Mouse (Mus musculus): ENCODE results near the gene Trim46. TPM values are rescaled to one million over a fixed set of nuclear protein-coding genes. Genes with fewer than 3 reads are reported as not detected.

Gene Trim46
- total and polyA plus RNA-seq, 2 experiments from 2014 or later: 0.08 to 0.45 TPM

DNA sequence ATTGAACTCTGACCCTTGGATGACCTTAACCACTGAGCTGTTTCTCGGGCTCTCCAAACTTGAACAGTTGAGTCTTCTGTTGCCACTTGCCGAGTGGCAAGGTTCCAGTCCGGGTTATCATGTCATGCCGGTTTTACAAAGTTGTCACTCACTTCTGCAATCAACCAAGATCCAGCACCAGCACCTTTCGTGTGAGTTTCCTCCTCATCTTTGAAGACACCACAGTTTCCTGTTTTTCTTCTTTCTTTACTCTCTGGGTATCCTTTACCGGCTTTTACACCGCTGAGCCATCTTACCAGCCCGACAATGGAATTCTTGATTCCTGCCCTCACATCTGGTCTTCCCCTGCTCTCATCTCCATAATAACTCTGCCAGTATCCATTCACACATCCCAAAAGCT lies 55.7 kb downstream of the Trim46 start:
- no peaks in the 10 kb centered on the region for H3K36me3 ChIP-seq (replicated peaks; ENCODE audit: control insufficient read depth, insufficient read depth, low read length)
- WGBS: 66% methylated on average over 8 of the region's 8 CpGs
- TF ChIP-seq CTCF (IDR thresholded peaks at IDR 0.05; ENCODE audit: low read depth) (no peak), EP300 (IDR thresholded peaks at IDR 0.05; ENCODE audit: low read depth) (no peak)
- no peaks in the 10 kb centered on the region for H3K27me3 ChIP-seq (ENCODE audit: control insufficient read depth, insufficient read depth, low read length)
- H3K9ac ChIP-seq (replicated peaks; ENCODE audit: low read depth, low read length): no peak overlapping the region
- no peak for ATAC-seq (ENCODE audit: insufficient read depth, low read depth)
- H3K4me1 ChIP-seq (ENCODE audit: control insufficient read depth, insufficient read depth): 0 out of 2 replicates have a peak, but pooled peaks cover under 1% of the 10 kb centered on the region
- DNase-seq (ENCODE audit: low spot score): no peak
- no peak overlapping the region for H3K4me2 ChIP-seq (ENCODE audit: low read depth, low read length)
- peak overlapping the region; percentile 23; the same call in 1 of the 2 replicates for H3K27ac ChIP-seq (ENCODE audit: low read depth)
- H3K4me3 ChIP-seq (ENCODE audit: low read depth, low read length): no peak overlapping the region
- no peaks in the 10 kb centered on the region for H3K9me3 ChIP-seq (replicated peaks; ENCODE audit: control insufficient read depth, low read length)

DNA sequence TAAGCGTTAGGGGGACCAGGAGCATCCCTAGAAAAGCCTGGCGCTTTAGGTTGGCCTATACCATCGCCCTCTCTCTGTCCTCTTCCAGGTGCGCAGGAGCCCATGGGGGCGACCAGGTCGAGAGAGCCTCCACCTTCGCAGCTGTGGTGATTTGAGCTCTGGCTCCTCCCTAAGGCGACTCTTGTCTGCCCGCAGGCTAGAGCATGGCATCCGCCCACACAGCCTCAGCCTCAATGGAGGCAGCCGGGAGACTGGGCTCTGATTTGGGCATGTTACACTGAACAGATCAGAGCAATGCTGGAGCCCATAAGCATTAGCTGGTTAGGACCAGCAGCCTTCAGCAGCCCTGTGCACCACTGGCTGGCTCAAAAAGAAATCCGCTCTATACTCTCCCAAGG lies 57.6 kb downstream of the Trim46 start:
- Histone ChIP-seq H3K4me3 (ENCODE audit: low read depth, low read length) (no peak overlapping the region; the same call in 1 of the 2 replicates), H3K9ac (replicated peaks; ENCODE audit: low read depth, low read length) (no peak overlapping the region; the same call in 1 of the 2 replicates), H3K27ac (ENCODE audit: low read depth) (no peak overlapping the region), H3K4me1 (ENCODE audit: control insufficient read depth, insufficient read depth) (peaks cover 5% of the 10 kb centered on the region; the same call in 1 of the 2 replicates), H3K27me3 (ENCODE audit: control insufficient read depth, insufficient read depth, low read length) (no peaks in the 10 kb centered on the region), H3K36me3 (replicated peaks; ENCODE audit: control insufficient read depth, insufficient read depth, low read length) (no peaks in the 10 kb centered on the region), H3K4me2 (ENCODE audit: low read depth, low read length) (peak overlapping the region; percentile 17; the same call in 1 of the 2 replicates), H3K9me3 (replicated peaks; ENCODE audit: control insufficient read depth, low read length) (no peaks in the 10 kb centered on the region)
- DNase-seq (ENCODE audit: low spot score) (no peak), ATAC-seq (ENCODE audit: insufficient read depth, low read depth) (no peak)
- TF ChIP-seq CTCF (IDR thresholded peaks at IDR 0.05; ENCODE audit: low read depth): no peak
- no peak for TF ChIP-seq EP300 (IDR thresholded peaks at IDR 0.05; ENCODE audit: low read depth)
- WGBS: 71% methylated on average over 12 of the region's 12 CpGs

DNA sequence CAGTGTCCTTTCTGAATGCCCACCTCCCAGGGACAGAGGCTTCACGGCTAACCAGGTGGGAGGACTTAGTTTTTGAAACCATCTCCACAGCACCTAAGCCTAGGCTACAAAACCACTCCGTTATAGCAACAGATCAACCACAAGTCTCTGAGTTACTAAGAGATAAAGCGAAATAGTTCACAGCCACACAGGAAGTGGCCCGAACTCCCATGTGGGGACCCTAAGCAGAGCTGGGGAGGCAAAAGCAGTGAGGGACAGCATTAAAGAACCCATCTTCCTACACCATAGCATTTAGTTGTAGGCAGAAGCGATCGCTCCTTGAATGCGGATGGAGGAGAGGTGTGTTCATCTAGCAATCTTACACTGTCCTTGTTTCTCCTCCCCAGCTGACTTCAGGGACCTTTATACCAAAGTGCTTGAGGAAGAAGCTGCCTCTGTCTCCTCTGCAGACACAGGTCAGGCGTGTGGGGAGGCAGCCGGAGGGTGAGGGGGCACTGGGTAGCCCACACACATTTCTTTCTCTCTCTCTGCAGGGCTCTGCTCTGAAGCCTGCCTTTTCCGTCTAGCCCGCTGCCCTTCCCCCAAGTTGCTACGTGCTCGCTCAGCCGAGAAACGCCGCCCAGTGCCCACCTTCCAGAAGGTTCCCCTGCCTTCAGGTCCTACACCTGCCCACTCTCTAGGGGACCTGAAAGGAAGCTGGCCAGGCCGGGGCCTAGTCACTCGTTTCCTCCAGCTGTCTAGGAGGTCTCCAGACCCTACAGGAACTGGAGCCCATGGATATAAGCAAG lies 58.2 kb downstream of the Trim46 start:
- no peak overlapping the region; the same call in 1 of the 2 replicates for H3K9ac ChIP-seq (replicated peaks; ENCODE audit: low read depth, low read length)
- 75% methylated on average over 18 of the region's 18 CpGs for WGBS
- no peaks in the 10 kb centered on the region for H3K36me3 ChIP-seq (replicated peaks; ENCODE audit: control insufficient read depth, insufficient read depth, low read length)
- H3K9me3 ChIP-seq (replicated peaks; ENCODE audit: control insufficient read depth, low read length): no peaks in the 10 kb centered on the region
- no peaks in the 10 kb centered on the region for H3K27me3 ChIP-seq (ENCODE audit: control insufficient read depth, insufficient read depth, low read length)
- no peak for DNase-seq (ENCODE audit: low spot score)
- peak overlapping the region; percentile 1; the same call in 1 of the 2 replicates for H3K4me3 ChIP-seq (ENCODE audit: low read depth, low read length)
- TF ChIP-seq CTCF (IDR thresholded peaks at IDR 0.05; ENCODE audit: low read depth): no peak
- no peak for TF ChIP-seq EP300 (IDR thresholded peaks at IDR 0.05; ENCODE audit: low read depth)
- peak overlapping the region; percentile 13; the same call in 1 of the 2 replicates for H3K27ac ChIP-seq (ENCODE audit: low read depth)
- H3K4me1 ChIP-seq (ENCODE audit: control insufficient read depth, insufficient read depth): peaks cover 8% of the 10 kb centered on the region; the same call in 1 of the 2 replicates
- peak overlapping the region; percentile 32; the same call in 1 of the 2 replicates for H3K4me2 ChIP-seq (ENCODE audit: low read depth, low read length)
- ATAC-seq (ENCODE audit: insufficient read depth, low read depth): no peak

DNA sequence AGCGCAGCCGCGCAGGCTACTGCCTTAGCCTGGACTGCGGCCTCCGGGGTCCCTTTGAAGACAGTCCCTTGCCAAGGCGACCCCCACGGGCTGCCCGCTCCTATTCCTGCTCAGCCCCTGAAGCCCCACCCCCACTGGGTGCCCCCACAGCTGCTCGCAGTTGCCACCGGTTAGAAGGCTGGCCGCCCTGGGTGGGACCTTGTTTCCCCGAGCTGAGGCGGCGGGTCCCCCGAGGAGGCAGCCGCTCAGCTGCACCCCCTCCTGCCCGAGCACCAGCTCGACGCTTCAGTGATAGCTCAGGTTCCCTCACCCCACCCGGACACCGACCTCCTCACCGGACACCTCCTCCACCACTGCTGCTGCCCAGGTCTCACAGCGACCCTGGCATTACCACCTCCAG lies 58.9 kb downstream of the Trim46 start:
- DNase-seq (ENCODE audit: low spot score) (no peak), ATAC-seq (ENCODE audit: insufficient read depth, low read depth) (no peak)
- Histone ChIP-seq H3K9me3 (replicated peaks; ENCODE audit: control insufficient read depth, low read length) (no peaks in the 10 kb centered on the region), H3K4me1 (ENCODE audit: control insufficient read depth, insufficient read depth) (peaks cover 8% of the 10 kb centered on the region; the same call in 1 of the 2 replicates), H3K9ac (replicated peaks; ENCODE audit: low read depth, low read length) (no peak overlapping the region), H3K4me2 (ENCODE audit: low read depth, low read length) (peak overlapping the region; percentile 32; the same call in 1 of the 2 replicates), H3K36me3 (replicated peaks; ENCODE audit: control insufficient read depth, insufficient read depth, low read length) (0 out of 2 replicates have a peak, but pooled peaks cover 3% of the 10 kb centered on the region), H3K27ac (ENCODE audit: low read depth) (peak overlapping the region; percentile 13; the same call in 1 of the 2 replicates), H3K4me3 (ENCODE audit: low read depth, low read length) (no peak overlapping the region; the same call in 1 of the 2 replicates), H3K27me3 (ENCODE audit: control insufficient read depth, insufficient read depth, low read length) (no peaks in the 10 kb centered on the region)
- 44% methylated on average over 23 of the region's 23 CpGs for WGBS
- TF ChIP-seq CTCF (IDR thresholded peaks at IDR 0.05; ENCODE audit: low read depth): no peak
- no peak for TF ChIP-seq EP300 (IDR thresholded peaks at IDR 0.05; ENCODE audit: low read depth)

MicroRNAs encoded within 50 kb of the gene (microRNA counts, 519-probe panel; counts per million panel counts)
- microRNA mmu-miR-92b: not detected

Small RNA genes within 50 kb of the gene (microRNA-seq; reads per million reads assigned to microRNA genes)
- 12.0 reads per million, percentile 32 among the genes with 10 or more reads in this experiment for gene Mir92b

Other genes starting within 250 kb of the Trim46 start
- 8.7 and 9.8 TPM in 2 replicates for gene Rusc1, start 153.0 kb downstream of the Trim46 start, total RNA-seq (2014; rRNA removed; ENCODE audit: low replicate concordance)
- gene Rusc1, start 153.0 kb downstream of the Trim46 start, polyA plus RNA-seq (2015; fragmentation: Nextera tagmentation; extraction: Ambion mirVana): 8.5 and 8.6 TPM in 2 replicates
- gene Gm43738, start 145.2 kb downstream of the Trim46 start, total RNA-seq (2014; rRNA removed; ENCODE audit: low replicate concordance): not detected in 2 replicates
- not detected in 2 replicates for gene Gm43738, start 145.2 kb downstream of the Trim46 start, polyA plus RNA-seq (2015; fragmentation: Nextera tagmentation; extraction: Ambion mirVana)
- gene Fdps, start 144.3 kb downstream of the Trim46 start, total RNA-seq (2014; rRNA removed; ENCODE audit: low replicate concordance): 111 and 131 TPM in 2 replicates
- gene Fdps, start 144.3 kb downstream of the Trim46 start, polyA plus RNA-seq (2015; fragmentation: Nextera tagmentation; extraction: Ambion mirVana): 72.8 and 81.1 TPM in 2 replicates
- not detected in 2 replicates for gene Pklr, start 110.2 kb downstream of the Trim46 start, total RNA-seq (2014; rRNA removed; ENCODE audit: low replicate concordance)
- gene Pklr, start 110.2 kb downstream of the Trim46 start, polyA plus RNA-seq (2015; fragmentation: Nextera tagmentation; extraction: Ambion mirVana): 0.04 TPM in 1 of 2 replicates, not detected in the other
- 1.1 TPM in 1 of 2 replicates, not detected in the other for gene Hcn3, start 86.1 kb downstream of the Trim46 start, total RNA-seq (2014; rRNA removed; ENCODE audit: low replicate concordance)
- 0.15 and 0.32 TPM in 2 replicates for gene Hcn3, start 86.1 kb downstream of the Trim46 start, polyA plus RNA-seq (2015; fragmentation: Nextera tagmentation; extraction: Ambion mirVana)
- 22.7 and 24.7 TPM in 2 replicates for gene Clk2, start 81.5 kb downstream of the Trim46 start, total RNA-seq (2014; rRNA removed; ENCODE audit: low replicate concordance)
- 8.2 and 8.5 TPM in 2 replicates for gene Clk2, start 81.5 kb downstream of the Trim46 start, polyA plus RNA-seq (2015; fragmentation: Nextera tagmentation; extraction: Ambion mirVana)
- 54.4 and 60.7 TPM in 2 replicates for gene Scamp3, start 68.8 kb downstream of the Trim46 start, total RNA-seq (2014; rRNA removed; ENCODE audit: low replicate concordance)
- 65.9 and 70.3 TPM in 2 replicates for gene Scamp3, start 68.8 kb downstream of the Trim46 start, polyA plus RNA-seq (2015; fragmentation: Nextera tagmentation; extraction: Ambion mirVana)
- gene Fam189b, start 63.2 kb downstream of the Trim46 start, total RNA-seq (2014; rRNA removed; ENCODE audit: low replicate concordance): 2.1 and 2.2 TPM in 2 replicates
- gene Fam189b, start 63.2 kb downstream of the Trim46 start, polyA plus RNA-seq (2015; fragmentation: Nextera tagmentation; extraction: Ambion mirVana): 5.6 and 5.7 TPM in 2 replicates
- 36.2 and 36.4 TPM in 2 replicates for gene Gba, start 43.4 kb downstream of the Trim46 start, total RNA-seq (2014; rRNA removed; ENCODE audit: low replicate concordance)
- 20.1 and 20.8 TPM in 2 replicates for gene Gba, start 43.4 kb downstream of the Trim46 start, polyA plus RNA-seq (2015; fragmentation: Nextera tagmentation; extraction: Ambion mirVana)
- 21.4 and 26.4 TPM in 2 replicates for gene Thbs3, start 31.1 kb downstream of the Trim46 start, total RNA-seq (2014; rRNA removed; ENCODE audit: low replicate concordance)
- gene Thbs3, start 31.1 kb downstream of the Trim46 start, polyA plus RNA-seq (2015; fragmentation: Nextera tagmentation; extraction: Ambion mirVana): 16.4 and 17.4 TPM in 2 replicates
- gene Mtx1, start 19.2 kb downstream of the Trim46 start, total RNA-seq (2014; rRNA removed; ENCODE audit: low replicate concordance): 101 and 247 TPM in 2 replicates
- 96.7 and 99.3 TPM in 2 replicates for gene Mtx1, start 19.2 kb downstream of the Trim46 start, polyA plus RNA-seq (2015; fragmentation: Nextera tagmentation; extraction: Ambion mirVana)
- gene Muc1, start 17.3 kb downstream of the Trim46 start, total RNA-seq (2014; rRNA removed; ENCODE audit: low replicate concordance): 9.3 TPM in 1 of 2 replicates, not detected in the other
- gene Muc1, start 17.3 kb downstream of the Trim46 start, polyA plus RNA-seq (2015; fragmentation: Nextera tagmentation; extraction: Ambion mirVana): 0.20 and 0.69 TPM in 2 replicates
- 41.8 and 76.1 TPM in 2 replicates for gene Krtcap2, start 343 bp downstream of the Trim46 start, total RNA-seq (2014; rRNA removed; ENCODE audit: low replicate concordance)
- 192 and 216 TPM in 2 replicates for gene Krtcap2, start 343 bp downstream of the Trim46 start, polyA plus RNA-seq (2015; fragmentation: Nextera tagmentation; extraction: Ambion mirVana)
- gene Dpm3, start 13.0 kb upstream of the Trim46 start, total RNA-seq (2014; rRNA removed; ENCODE audit: low replicate concordance): 271 and 450 TPM in 2 replicates
- gene Dpm3, start 13.0 kb upstream of the Trim46 start, polyA plus RNA-seq (2015; fragmentation: Nextera tagmentation; extraction: Ambion mirVana): 80.3 and 85.9 TPM in 2 replicates
- 33.7 and 54.2 TPM in 2 replicates for gene Slc50a1, start 24.3 kb upstream of the Trim46 start, total RNA-seq (2014; rRNA removed; ENCODE audit: low replicate concordance)
- 50.7 and 52.0 TPM in 2 replicates for gene Slc50a1, start 24.3 kb upstream of the Trim46 start, polyA plus RNA-seq (2015; fragmentation: Nextera tagmentation; extraction: Ambion mirVana)
- 43.1 and 46.2 TPM in 2 replicates for gene Efna1, start 34.8 kb upstream of the Trim46 start, total RNA-seq (2014; rRNA removed; ENCODE audit: low replicate concordance)
- gene Efna1, start 34.8 kb upstream of the Trim46 start, polyA plus RNA-seq (2015; fragmentation: Nextera tagmentation; extraction: Ambion mirVana): 37.2 and 38.4 TPM in 2 replicates
- gene Efna3, start 76.7 kb upstream of the Trim46 start, total RNA-seq (2014; rRNA removed; ENCODE audit: low replicate concordance): not detected in 2 replicates
- 0.12 and 0.44 TPM in 2 replicates for gene Efna3, start 76.7 kb upstream of the Trim46 start, polyA plus RNA-seq (2015; fragmentation: Nextera tagmentation; extraction: Ambion mirVana)
- 2.7 and 7.2 TPM in 2 replicates for gene Efna4, start 91.7 kb upstream of the Trim46 start, total RNA-seq (2014; rRNA removed; ENCODE audit: low replicate concordance)
- gene Efna4, start 91.7 kb upstream of the Trim46 start, polyA plus RNA-seq (2015; fragmentation: Nextera tagmentation; extraction: Ambion mirVana): 2.6 and 3.5 TPM in 2 replicates
- gene Adam15, start 103.7 kb upstream of the Trim46 start, total RNA-seq (2014; rRNA removed; ENCODE audit: low replicate concordance): 99.0 and 115 TPM in 2 replicates
- 72.3 and 82.2 TPM in 2 replicates for gene Adam15, start 103.7 kb upstream of the Trim46 start, polyA plus RNA-seq (2015; fragmentation: Nextera tagmentation; extraction: Ambion mirVana)
- 0.39 TPM in 1 of 2 replicates, not detected in the other for gene Dcst2, start 115.7 kb upstream of the Trim46 start, total RNA-seq (2014; rRNA removed; ENCODE audit: low replicate concordance)
- gene Dcst2, start 115.7 kb upstream of the Trim46 start, polyA plus RNA-seq (2015; fragmentation: Nextera tagmentation; extraction: Ambion mirVana): 0.07 TPM in 1 of 2 replicates, not detected in the other
- gene Dcst1, start 118.9 kb upstream of the Trim46 start, total RNA-seq (2014; rRNA removed; ENCODE audit: low replicate concordance): 0.50 TPM in 1 of 2 replicates, not detected in the other
- gene Dcst1, start 118.9 kb upstream of the Trim46 start, polyA plus RNA-seq (2015; fragmentation: Nextera tagmentation; extraction: Ambion mirVana): 0.10 and 0.29 TPM in 2 replicates
- gene Zbtb7b, start 148.5 kb upstream of the Trim46 start, total RNA-seq (2014; rRNA removed; ENCODE audit: low replicate concordance): 13.8 and 18.4 TPM in 2 replicates
- 2.4 and 2.6 TPM in 2 replicates for gene Zbtb7b, start 148.5 kb upstream of the Trim46 start, polyA plus RNA-seq (2015; fragmentation: Nextera tagmentation; extraction: Ambion mirVana)
- not detected in 2 replicates for gene Lenep, start 156.5 kb upstream of the Trim46 start, total RNA-seq (2014; rRNA removed; ENCODE audit: low replicate concordance)
- not detected in 2 replicates for gene Lenep, start 156.5 kb upstream of the Trim46 start, polyA plus RNA-seq (2015; fragmentation: Nextera tagmentation; extraction: Ambion mirVana)
- gene Flad1, start 165.6 kb upstream of the Trim46 start, total RNA-seq (2014; rRNA removed; ENCODE audit: low replicate concordance): 50.9 and 79.3 TPM in 2 replicates
- 46.6 and 50.8 TPM in 2 replicates for gene Flad1, start 165.6 kb upstream of the Trim46 start, polyA plus RNA-seq (2015; fragmentation: Nextera tagmentation; extraction: Ambion mirVana)
- gene Cks1b, start 172.1 kb upstream of the Trim46 start, total RNA-seq (2014; rRNA removed; ENCODE audit: low replicate concordance): 83.7 and 100 TPM in 2 replicates
- 127 and 129 TPM in 2 replicates for gene Cks1b, start 172.1 kb upstream of the Trim46 start, polyA plus RNA-seq (2015; fragmentation: Nextera tagmentation; extraction: Ambion mirVana)
- 82.1 and 125 TPM in 2 replicates for gene Shc1, start 172.1 kb upstream of the Trim46 start, total RNA-seq (2014; rRNA removed; ENCODE audit: low replicate concordance)
- gene Shc1, start 172.1 kb upstream of the Trim46 start, polyA plus RNA-seq (2015; fragmentation: Nextera tagmentation; extraction: Ambion mirVana): 35.0 and 35.8 TPM in 2 replicates
- gene Pygo2, start 183.9 kb upstream of the Trim46 start, total RNA-seq (2014; rRNA removed; ENCODE audit: low replicate concordance): 24.1 and 49.8 TPM in 2 replicates
- 9.6 and 10.4 TPM in 2 replicates for gene Pygo2, start 183.9 kb upstream of the Trim46 start, polyA plus RNA-seq (2015; fragmentation: Nextera tagmentation; extraction: Ambion mirVana)
- gene Pbxip1, start 190.4 kb upstream of the Trim46 start, total RNA-seq (2014; rRNA removed; ENCODE audit: low replicate concordance): 73.2 and 81.0 TPM in 2 replicates
- gene Pbxip1, start 190.4 kb upstream of the Trim46 start, polyA plus RNA-seq (2015; fragmentation: Nextera tagmentation; extraction: Ambion mirVana): 75.7 and 84.4 TPM in 2 replicates
- gene Pmvk, start 208.2 kb upstream of the Trim46 start, total RNA-seq (2014; rRNA removed; ENCODE audit: low replicate concordance): 26.2 and 38.0 TPM in 2 replicates
- gene Pmvk, start 208.2 kb upstream of the Trim46 start, polyA plus RNA-seq (2015; fragmentation: Nextera tagmentation; extraction: Ambion mirVana): 50.7 and 52.9 TPM in 2 replicates

Measured in heart, postnatal 0 days (tissue).